Mouse (Mus musculus) embryonic stem cell, embryonic (primary cell): ENCODE measurements around the gene Ern1.

Experiments
- CTCF ChIA-PET, 4 experiments: fragments of 300-600 bp in 2 of 4; fragments of 350-600 bp in 2 of 4; sonication (Branson Sonifier 250); formaldehyde crosslinking; loops; one replicate each; lab custom pipeline; 2022; ENCODE audit warnings: inconsistent platforms in 2 of 4; lab: Charles Lee
- POLR2A ChIA-PET, 4 experiments: fragments of 300-600 bp in 2 of 4; fragments of 350-600 bp in 2 of 4; sonication (Branson Sonifier 250); formaldehyde crosslinking; loops; one replicate each; lab custom pipeline; 2022; ENCODE audit warnings: antibody characterized with exemption in 4 of 4, inconsistent platforms in 1 of 4; lab: Charles Lee

Gene Ern1

GRCm38 (mm10) chr11:106492984-106493669, 5.5 kb upstream of the Ern1 start:
- ChIA-PET CTCF (interaction anchor here in 3 of 4 experiments (0.6 to 1.7 kb wide), 4 partner anchors 13 to 550 kb away, joined by 3 to 4 read pairs (median 4); no protein-coding TSS in a partner anchor), POLR2A (interaction anchor here in 3 of 4 experiments (0.5 to 16.0 kb wide), 6 partner anchors 9 to 115 kb away, joined by 3 to 457 read pairs (median 4); no protein-coding TSS in a partner anchor)

DNA sequence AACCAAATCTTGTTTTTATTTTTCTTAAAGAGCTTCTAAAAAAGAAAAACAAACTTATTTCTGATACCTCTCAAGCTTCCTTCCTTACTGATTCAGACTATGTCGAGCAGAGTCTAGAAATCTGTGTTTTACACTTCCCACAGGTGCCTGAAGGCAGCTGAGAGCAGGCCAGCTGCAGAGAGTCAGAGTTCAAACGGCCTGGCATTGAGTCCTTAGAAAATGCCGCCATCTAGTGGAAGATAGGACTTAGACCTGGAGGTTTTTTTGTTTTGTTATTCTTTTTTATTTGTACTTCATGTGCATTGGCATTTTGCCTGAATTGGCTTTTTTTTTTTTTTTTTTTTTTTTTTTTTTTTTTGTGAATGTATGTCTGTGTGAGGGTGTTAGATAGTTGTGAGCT, 3.7 kb upstream of the Ern1 start:
- ChIA-PET CTCF (interaction anchor here (0.6 to 1.4 kb wide), 31 partner anchors 9 to 1990 kb away, joined by 3 to 18 read pairs (median 4); partner anchors contain the start of genes Helz (in 1 of the 4) and Tex2 (in 1 of the 4)), POLR2A (interaction anchor here (0.6 to 16.0 kb wide), 21 partner anchors 9 to 523 kb away, joined by 3 to 457 read pairs (median 4); partner anchors contain the start of genes Ccdc47 (in 1 of the 4), Ddx42 (in 1 of the 4) and Tex2 (in 1 of the 4))

GRCm38 (mm10) chr11:106490600-106490999, 2.9 kb upstream of the Ern1 start:
- CTCF ChIA-PET: interaction anchor here in 3 of 4 experiments (1.1 to 1.4 kb wide), 7 partner anchors 70 to 187 kb away, joined by 3 to 12 read pairs (median 4); partner anchors contain the start of gene Tex2 (in 1 of the 3)

DNA sequence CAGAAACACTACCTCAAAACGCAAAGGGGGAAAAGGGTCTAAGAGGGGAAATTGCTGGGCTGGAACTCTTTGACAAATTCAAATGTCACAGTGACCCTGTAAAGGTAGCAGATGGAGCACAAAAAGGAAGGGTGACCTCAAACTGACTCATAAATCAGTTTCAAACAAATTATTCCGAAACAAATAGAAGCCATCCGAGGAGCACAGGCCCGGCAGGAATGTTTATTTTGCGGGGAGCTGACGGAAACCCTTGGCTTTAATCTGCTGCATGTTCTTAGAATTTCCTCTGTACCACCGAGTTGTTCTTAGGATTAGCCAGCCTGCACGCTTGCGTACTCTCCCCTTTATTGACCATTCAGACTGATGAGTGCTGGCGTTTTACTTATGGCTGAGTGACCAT, 2.4 kb upstream of the Ern1 start:
- CTCF ChIA-PET: interaction anchor here in 1 of 4 experiments (0.6 kb wide), 1 partner anchor 175 kb away, joined by 5 read pairs; no protein-coding TSS in a partner anchor
- POLR2A ChIA-PET: interaction anchor here (2.6 to 16.0 kb wide), 6 partner anchors 8 to 233 kb away, joined by 10 to 457 read pairs (median 59); no protein-coding TSS in a partner anchor

More at GRCm38 (mm10) chr11:106490600-106490999, 2.9 kb upstream of the Ern1 start:
- POLR2A ChIA-PET: interaction anchor here (1.0 to 16.0 kb wide), 9 partner anchors 10 to 297 kb away, joined by 3 to 457 read pairs (median 6); partner anchors contain the start of genes Ccdc47 (in 1 of the 4), Ddx42 (in 1 of the 4) and Tex2 (in 1 of the 4)

DNA sequence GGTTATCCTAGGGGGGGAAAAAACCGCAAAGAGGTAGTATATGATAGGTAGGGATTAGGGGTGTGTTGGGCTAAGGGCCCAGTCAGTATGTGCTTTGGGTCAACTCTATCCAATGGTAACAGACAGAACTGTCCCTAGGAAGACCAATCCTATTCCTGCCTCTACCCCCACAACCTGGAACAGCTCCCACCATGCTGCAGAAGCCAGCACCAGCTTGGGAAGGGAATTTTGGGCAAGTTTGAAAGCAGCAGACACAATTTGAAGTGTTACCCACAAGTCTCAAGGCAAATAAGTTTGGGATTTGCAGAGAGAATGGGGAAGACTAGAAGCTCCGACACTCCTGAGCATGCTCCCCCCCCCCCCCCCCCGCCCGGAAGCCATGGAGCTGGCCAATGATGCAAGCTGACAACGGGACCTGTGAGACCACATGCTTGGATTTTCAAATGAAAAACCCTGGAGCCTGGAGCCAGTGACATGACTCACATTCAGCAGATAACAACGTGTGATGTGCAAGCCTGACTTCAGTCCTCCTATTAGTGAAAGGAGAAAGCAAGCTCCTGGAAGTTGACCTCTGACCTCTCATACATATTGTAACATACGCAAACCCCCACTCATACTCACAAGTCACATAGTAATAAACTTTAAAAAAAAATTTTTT, 1.5 kb upstream of the Ern1 start:
- CTCF ChIA-PET: interaction anchor here in 2 of 4 experiments (0.6 to 1.2 kb wide), 2 partner anchors 125 to 176 kb away, joined by 4 to 5 read pairs; no protein-coding TSS in a partner anchor
- POLR2A ChIA-PET: interaction anchor here (0.5 to 16.0 kb wide), 13 partner anchors 7 to 1141 kb away, joined by 3 to 457 read pairs (median 13); partner anchors contain the start of genes Cep95 (in 1 of the 4), Ddx5 (in 1 of the 4) and Tex2 (in 1 of the 4)

DNA sequence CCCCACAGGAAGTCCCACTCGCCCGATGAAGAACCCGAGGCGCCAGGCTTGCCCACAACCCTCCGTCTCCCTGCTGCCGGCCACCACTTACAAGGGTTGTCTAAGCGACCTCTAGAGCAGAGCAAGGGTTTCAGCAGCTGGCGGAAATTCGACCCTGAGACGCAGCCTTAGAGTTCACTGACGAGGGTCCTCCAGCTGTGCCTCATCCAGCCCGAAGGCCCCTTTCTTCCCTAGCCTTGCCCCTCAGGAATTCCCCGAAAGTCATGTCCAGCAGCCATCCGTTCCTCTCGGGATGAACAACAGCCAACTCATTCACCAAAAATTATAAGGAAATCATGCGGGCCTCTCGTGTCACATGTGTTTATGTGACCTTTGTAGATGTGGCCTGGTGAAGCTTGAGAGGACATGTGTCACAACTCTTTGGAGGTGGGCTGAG, 492 bp upstream of the Ern1 start:
- CTCF ChIA-PET: interaction anchor here in 3 of 4 experiments (0.6 to 2.0 kb wide), 13 partner anchors 13 to 650 kb away, joined by 3 to 7 read pairs (median 4); partner anchors contain the start of genes Kpna2 (in 1 of the 3) and Tex2 (in 1 of the 3)
- POLR2A ChIA-PET: interaction anchor here (0.5 to 16.0 kb wide), 76 partner anchors 9 to 545 kb away, joined by 3 to 457 read pairs (median 4); partner anchors contain the start of genes Cep95 (in 2 of the 4), Ddx5 (in 2 of the 4), Tex2 (in 2 of the 4) and Ccdc47 (in 1 of the 4)

DNA sequence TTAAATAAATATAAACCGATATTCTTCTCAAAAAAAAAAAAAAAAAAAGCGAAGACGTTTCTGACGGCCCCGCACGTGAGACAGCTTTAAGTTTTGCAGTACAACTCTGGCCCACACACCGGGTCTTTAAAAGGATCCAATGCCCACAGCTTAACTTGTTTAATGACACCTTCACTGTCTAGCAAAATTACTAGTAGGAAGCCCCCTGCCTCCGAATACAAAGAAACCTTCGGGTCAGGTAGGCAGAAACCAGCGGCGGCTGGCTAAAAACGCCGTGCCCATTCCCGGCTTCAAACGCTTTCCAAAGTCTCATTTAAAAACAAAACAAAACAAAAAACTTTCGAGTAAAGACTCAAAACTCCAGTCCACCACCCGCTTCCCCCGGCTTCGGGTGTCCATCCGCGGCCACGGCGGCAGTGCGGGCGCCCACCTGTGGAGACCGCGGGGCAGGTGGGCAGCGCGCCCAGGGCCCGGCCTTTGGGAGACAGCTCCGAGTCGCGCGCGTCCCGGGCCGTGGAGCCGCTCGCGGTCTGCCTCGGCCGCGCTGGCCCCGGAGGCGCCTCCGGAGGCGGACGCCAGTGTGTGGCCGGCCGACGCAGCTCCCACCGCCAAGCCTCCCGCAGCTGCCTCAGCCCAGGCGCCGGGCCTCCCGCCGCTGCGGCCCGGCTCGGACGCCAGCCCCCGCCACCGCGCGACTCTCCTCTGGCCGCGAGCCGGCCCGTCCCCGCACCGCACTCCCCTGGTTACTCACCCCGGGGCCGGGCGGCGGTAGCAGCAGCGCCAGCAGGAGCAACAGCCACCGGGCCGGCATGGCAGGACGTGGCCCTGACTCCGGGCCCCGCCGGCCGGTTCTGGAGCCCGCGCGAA, 553 bp downstream of the Ern1 start:
- POLR2A ChIA-PET: interaction anchor here (0.6 to 16.0 kb wide), 79 partner anchors 8 to 544 kb away, joined by 3 to 457 read pairs (median 4); partner anchors contain the start of genes Tex2 (in 3 of the 4), Cep95 (in 2 of the 4), Ddx5 (in 2 of the 4) and Ccdc47 (in 1 of the 4)
- CTCF ChIA-PET: interaction anchor here in 3 of 4 experiments (0.6 to 2.0 kb wide), 11 partner anchors 14 to 652 kb away, joined by 3 to 7 read pairs (median 4); partner anchors contain the start of genes Kpna2 (in 1 of the 3) and Tex2 (in 1 of the 3)

- ChIA-PET CTCF (interaction anchor here in 2 of 4 experiments (0.6 to 2.0 kb wide), 4 partner anchors 9 to 186 kb away, joined by 3 to 7 read pairs (median 4); no protein-coding TSS in a partner anchor), POLR2A (interaction anchor here (0.8 to 16.0 kb wide), 30 partner anchors 8 to 434 kb away, joined by 3 to 457 read pairs (median 4); partner anchors contain the start of genes Tex2 (in 2 of the 4), Ccdc47 (in 1 of the 4), Cep95 (in 1 of the 4) and Ddx5 (in 1 of the 4))
Observed at GRCm38 (mm10) chr11:106486042-106486865, 1.4 kb downstream of the Ern1 start.

DNA sequence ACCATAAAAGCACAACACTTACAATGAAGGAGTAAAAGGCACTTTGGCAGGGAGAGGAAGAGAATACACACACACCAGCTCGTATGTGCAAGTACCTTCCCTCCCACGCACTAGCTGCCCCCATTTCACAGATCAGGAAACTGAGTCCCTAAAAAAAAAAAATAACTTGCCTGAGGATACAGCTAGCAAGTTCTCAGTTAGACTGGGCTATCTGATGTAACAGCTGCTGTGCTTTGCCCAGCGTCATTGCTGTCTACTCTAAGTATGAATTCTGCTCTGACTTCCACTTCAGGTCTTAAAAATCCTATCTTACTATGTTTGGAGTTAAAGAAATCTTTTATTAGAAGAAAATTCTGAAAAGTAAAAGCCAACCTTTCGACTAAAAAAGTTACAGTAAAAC, 2.0 kb downstream of the Ern1 start:
- POLR2A ChIA-PET: interaction anchor here in 3 of 4 experiments (0.7 to 16.0 kb wide), 12 partner anchors 8 to 295 kb away, joined by 3 to 457 read pairs (median 3); no protein-coding TSS in a partner anchor
- CTCF ChIA-PET: interaction anchor here in 2 of 4 experiments (0.6 to 0.7 kb wide), 2 partner anchors 9 to 187 kb away, joined by 3 to 4 read pairs; no protein-coding TSS in a partner anchor

DNA sequence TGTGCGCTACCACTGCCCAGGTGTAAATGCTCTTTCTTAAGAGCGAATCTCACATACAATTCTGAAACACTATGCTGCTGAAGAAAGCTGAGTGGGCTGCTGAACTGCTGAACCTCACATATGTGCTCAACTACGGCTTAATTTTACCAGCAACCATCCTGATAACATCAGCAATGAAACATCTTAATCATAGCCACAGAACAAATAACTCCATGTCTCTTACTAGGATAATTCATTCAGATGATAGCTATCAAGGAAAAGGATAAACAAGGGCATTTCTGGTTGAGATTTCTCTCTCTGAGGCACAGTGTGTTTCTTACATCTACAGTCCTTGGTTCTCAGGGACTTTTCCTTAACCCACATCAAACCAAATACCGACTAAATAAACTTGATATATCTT, 2.8 kb downstream of the Ern1 start:
- ChIA-PET CTCF (interaction anchor here in 1 of 4 experiments (0.6 kb wide), 1 partner anchor 348 kb away, joined by 3 read pairs; no protein-coding TSS in a partner anchor), POLR2A (interaction anchor here in 3 of 4 experiments (0.7 to 16.0 kb wide), 11 partner anchors 9 to 296 kb away, joined by 3 to 457 read pairs (median 6); no protein-coding TSS in a partner anchor)

- CTCF ChIA-PET: interaction anchor here in 2 of 4 experiments (0.8 to 1.4 kb wide), 2 partner anchors 8 to 69 kb away, joined by 4 to 6 read pairs; no protein-coding TSS in a partner anchor
- POLR2A ChIA-PET: interaction anchor here in 3 of 4 experiments (0.6 to 16.0 kb wide), 12 partner anchors 16 to 1285 kb away, joined by 3 to 457 read pairs (median 4); no protein-coding TSS in a partner anchor
Observed at GRCm38 (mm10) chr11:106482867-106483266, 4.8 kb downstream of the Ern1 start.

GRCm38 (mm10) chr11:106481651-106482050, 6.0 kb downstream of the Ern1 start:
- ChIA-PET CTCF (no interaction called here), POLR2A (interaction anchor here in 3 of 4 experiments (0.5 to 16.0 kb wide), 10 partner anchors 12 to 297 kb away, joined by 3 to 457 read pairs (median 3); no protein-coding TSS in a partner anchor)

- ChIA-PET CTCF (no interaction called here), POLR2A (interaction anchor here in 3 of 4 experiments (0.9 to 16.0 kb wide), 5 partner anchors 20 to 33 kb away, joined by 3 to 457 read pairs (median 8); no protein-coding TSS in a partner anchor)
Observed at GRCm38 (mm10) chr11:106480530-106480885, 7.1 kb downstream of the Ern1 start.

GRCm38 (mm10) chr11:106479619-106480529, 7.8 kb downstream of the Ern1 start:
- POLR2A ChIA-PET: interaction anchor here (0.6 to 16.0 kb wide), 7 partner anchors 8 to 44 kb away, joined by 3 to 457 read pairs (median 7); partner anchors contain the start of gene Ern1 (in 1 of the 4)
- CTCF ChIA-PET: no interaction called here
